Mouse (Mus musculus) leukemia stem cell, adult 10-12 weeks (primary cell): Measurements from ENCODE around the gene Cemip2. TPM values are rescaled to one million over a fixed set of nuclear protein-coding genes. Genes with fewer than 3 reads are reported as not detected.

Source experiments
- polyA plus RNA-seq: library from polyadenylated mRNA; stranded (reverse); fragments of >175 nt; gene quantifications from 2 replicates; pipeline ENCODE4 v1.2.3, GENCODE M21; 2012; ENCODE audit warnings: low replicate concordance

The Cemip2 gene
- 1.2 and 2.8 TPM in 2 replicates for polyA plus RNA-seq

DNA sequence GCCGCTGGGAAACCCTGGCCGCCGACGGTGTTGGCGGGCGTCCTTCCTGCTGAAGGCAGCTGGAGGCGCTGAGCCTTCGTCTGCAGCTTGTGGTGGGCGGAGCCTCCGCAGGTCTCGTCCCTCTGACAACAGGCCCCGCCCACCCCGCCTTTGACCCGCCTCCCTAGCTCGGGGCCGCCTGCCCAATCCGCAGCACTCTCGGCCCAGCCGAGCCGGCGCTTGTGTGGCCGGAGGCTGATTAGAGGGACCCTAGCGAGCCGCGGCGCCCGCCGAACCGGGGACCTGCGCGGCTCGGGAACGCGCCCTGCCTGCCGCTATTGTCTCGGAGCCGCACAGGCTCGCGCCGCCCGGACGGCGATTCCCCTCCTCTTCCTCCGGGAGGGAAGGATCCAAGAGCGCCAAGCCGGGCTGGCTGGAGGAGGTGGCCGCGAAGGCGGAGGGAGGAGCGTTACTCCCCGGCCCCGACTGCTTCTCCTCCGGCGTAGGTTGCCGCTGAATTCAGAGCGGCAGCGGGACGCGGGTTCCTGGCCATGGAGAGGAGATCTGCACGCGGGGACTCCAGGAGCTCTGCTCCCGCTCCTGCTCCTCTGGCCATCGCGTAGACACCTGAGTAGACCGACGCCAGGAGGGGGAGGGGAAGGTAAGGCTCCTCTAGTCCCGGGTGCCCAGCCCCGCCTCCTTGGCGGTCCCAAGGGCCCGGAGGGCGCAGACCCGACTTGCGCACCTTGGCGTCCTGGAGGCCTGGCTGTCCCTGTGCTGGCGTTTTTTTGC, at the start of gene Cemip2:
TSS of gene Cemip2 (plus strand) at position 196 of the 771 bp plus-strand sequence.

Other genes with a start within 250 kb of the Cemip2 start
- 0.43 and 0.61 TPM in 2 replicates for gene 1110059E24Rik, start 125.4 kb upstream of the Cemip2 start, polyA plus RNA-seq
- gene Abhd17b, start 125.2 kb upstream of the Cemip2 start, polyA plus RNA-seq = 6.2 and 8.5 TPM in 2 replicates